Mouse (Mus musculus): ENCODE measurements around the gene Slc34a3. TPM values are rescaled to one million over a fixed set of nuclear protein-coding genes. Genes with fewer than 3 reads are reported as not detected.

Gene Slc34a3
- polyA plus RNA-seq, 1 experiment: not detected

- no peak overlapping the region for H3K27ac ChIP-seq (ENCODE audit: insufficient read depth, low read length)
- no peaks in the 10 kb centered on the region for H3K4me1 ChIP-seq (ENCODE audit: control insufficient read depth, insufficient read depth, low read length)
- TF ChIP-seq POLR2A (IDR thresholded peaks at IDR 0.05; ENCODE audit: low read depth, low read length): no peak
- no peak for TF ChIP-seq CTCF (IDR thresholded peaks at IDR 0.05; ENCODE audit: borderline replicate concordance, insufficient read depth, low read length)
- no peak overlapping the region for H3K4me3 ChIP-seq (ENCODE audit: insufficient read depth, low read length)
Measured at GRCm38 (mm10) chr2:25184496-25184895, 49.7 kb downstream of the Slc34a3 start.

- H3K4me3 ChIP-seq (ENCODE audit: insufficient read depth, low read length): no peak overlapping the region
- no peak for TF ChIP-seq CTCF (IDR thresholded peaks at IDR 0.05; ENCODE audit: borderline replicate concordance, insufficient read depth, low read length)
- TF ChIP-seq POLR2A (IDR thresholded peaks at IDR 0.05; ENCODE audit: low read depth, low read length): no peak
- H3K4me1 ChIP-seq (ENCODE audit: control insufficient read depth, insufficient read depth, low read length): no peaks in the 10 kb centered on the region
- H3K27ac ChIP-seq (ENCODE audit: insufficient read depth, low read length): no peak overlapping the region
Measured at GRCm38 (mm10) chr2:25183336-25183735, 50.8 kb downstream of the Slc34a3 start.

DNA sequence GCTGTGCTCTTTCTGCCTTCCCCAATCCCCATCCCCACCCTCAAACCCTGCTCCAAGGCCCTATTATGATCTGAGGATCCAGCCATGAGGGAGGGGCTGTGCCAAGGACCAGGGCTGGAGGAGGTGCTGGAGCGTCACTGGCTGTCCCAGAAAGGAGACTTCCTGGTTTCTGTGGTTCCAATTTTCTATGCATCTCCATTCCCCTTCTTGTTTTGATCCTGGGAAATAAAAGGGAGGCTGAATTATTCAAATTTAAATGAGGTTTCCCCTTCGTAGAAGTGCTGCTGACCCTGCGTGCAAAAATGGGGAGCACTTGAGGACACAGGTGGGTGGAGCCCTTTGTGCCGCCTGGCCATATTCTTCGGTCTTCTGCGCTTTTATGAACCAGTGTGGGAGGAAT is 51.5 kb downstream of the Slc34a3 start:
- Histone ChIP-seq H3K4me3 (ENCODE audit: insufficient read depth, low read length) (no peak overlapping the region), H3K4me1 (ENCODE audit: control insufficient read depth, insufficient read depth, low read length) (no peaks in the 10 kb centered on the region), H3K27ac (ENCODE audit: insufficient read depth, low read length) (no peak overlapping the region)
- TF ChIP-seq CTCF (IDR thresholded peaks at IDR 0.05; ENCODE audit: borderline replicate concordance, insufficient read depth, low read length) (no peak), POLR2A (IDR thresholded peaks at IDR 0.05; ENCODE audit: low read depth, low read length) (no peak)

- Histone ChIP-seq H3K27ac (ENCODE audit: insufficient read depth, low read length) (no peak overlapping the region), H3K4me3 (ENCODE audit: insufficient read depth, low read length) (peak overlapping the region; percentile 15; the same call in 1 of the 2 replicates), H3K4me1 (ENCODE audit: control insufficient read depth, insufficient read depth, low read length) (peaks cover 4% of the 10 kb centered on the region; the same call in 1 of the 2 replicates)
- no peak for TF ChIP-seq CTCF (IDR thresholded peaks at IDR 0.05; ENCODE audit: borderline replicate concordance, insufficient read depth, low read length)
- no peak for TF ChIP-seq POLR2A (IDR thresholded peaks at IDR 0.05; ENCODE audit: low read depth, low read length)
Measured at GRCm38 (mm10) chr2:25181891-25182397, 52.2 kb downstream of the Slc34a3 start.

DNA sequence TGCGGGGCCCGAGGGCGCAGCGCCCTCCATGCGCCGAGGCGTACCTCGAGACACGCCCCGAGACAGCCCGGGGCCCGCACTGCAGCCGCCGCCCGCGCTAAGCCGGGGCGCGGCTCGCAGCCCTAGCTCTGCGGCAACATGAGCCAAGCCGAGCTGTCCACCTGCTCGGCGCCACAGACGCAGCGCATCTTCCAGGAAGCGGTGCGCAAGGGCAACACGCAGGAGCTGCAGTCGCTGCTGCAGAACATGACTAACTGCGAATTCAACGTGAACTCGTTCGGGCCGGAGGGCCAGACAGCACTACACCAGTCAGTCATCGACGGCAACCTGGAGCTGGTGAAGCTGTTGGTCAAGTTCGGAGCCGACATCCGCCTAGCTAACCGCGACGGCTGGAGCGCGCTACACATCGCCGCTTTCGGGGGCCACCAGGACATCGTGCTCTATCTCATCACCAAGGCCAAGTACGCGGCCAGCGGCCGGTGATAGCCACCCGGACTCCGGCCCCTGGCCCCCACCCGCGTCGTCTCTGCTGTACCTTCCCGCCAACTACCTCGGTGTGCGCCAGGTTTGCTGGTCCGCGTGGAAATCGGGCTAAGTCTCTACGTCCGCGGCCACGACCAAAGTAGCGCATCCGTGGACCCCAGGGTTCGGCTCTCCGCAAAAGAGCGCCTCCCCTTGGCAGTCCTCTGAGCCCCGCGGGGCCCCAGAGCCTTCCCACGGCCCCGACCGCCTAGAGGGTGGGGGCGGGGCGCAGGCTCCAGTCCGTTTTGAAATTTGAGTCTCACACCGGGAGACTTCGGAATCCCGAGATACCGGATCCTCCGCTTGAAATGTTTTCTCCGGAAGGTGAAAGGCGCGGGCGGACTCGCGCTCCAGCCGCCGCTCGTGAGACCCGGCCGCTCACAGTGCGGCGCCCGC is 52.9 kb downstream of the Slc34a3 start:
- no peak for TF ChIP-seq CTCF (IDR thresholded peaks at IDR 0.05; ENCODE audit: borderline replicate concordance, insufficient read depth, low read length)
- Histone ChIP-seq H3K27ac (ENCODE audit: insufficient read depth, low read length) (no peak overlapping the region), H3K4me3 (ENCODE audit: insufficient read depth, low read length) (peak overlapping the region; percentile 17), H3K4me1 (ENCODE audit: control insufficient read depth, insufficient read depth, low read length) (peaks cover 11% of the 10 kb centered on the region)

DNA sequence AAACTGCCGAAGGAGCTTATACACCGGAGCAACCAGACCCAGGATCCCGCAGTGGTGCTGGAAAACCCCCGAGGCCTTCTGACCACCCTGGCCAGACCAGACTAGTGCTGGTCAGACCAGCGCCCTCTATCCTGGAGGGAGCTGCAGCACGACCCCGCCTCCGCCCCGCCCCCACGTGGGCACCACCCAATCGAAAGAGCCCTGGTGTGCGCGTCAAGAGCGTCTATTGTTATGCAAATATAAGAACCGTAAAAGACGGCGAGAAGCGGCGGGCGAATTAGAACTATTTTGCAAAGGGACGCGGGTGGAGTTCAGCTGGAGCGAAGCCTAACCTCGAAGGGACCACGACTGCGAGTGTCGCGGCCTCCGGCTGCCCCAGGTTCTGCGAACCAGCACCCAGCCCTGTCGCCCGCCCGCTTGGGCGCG is 53.7 kb downstream of the Slc34a3 start, which contains the start of gene Nrarp:
Gene Nrarp (plus strand): TSS at position 281 of the 426 bp plus-strand sequence.
- Histone ChIP-seq H3K27ac (ENCODE audit: insufficient read depth, low read length) (no peak within 1 kb of the TSS), H3K4me1 (ENCODE audit: control insufficient read depth, insufficient read depth, low read length) (peaks cover 12% of the 10 kb centered on the region), H3K4me3 (ENCODE audit: insufficient read depth, low read length) (peak within 1 kb of the TSS; percentile 41)
- TF ChIP-seq POLR2A (IDR thresholded peaks at IDR 0.05; ENCODE audit: low read depth, low read length) (peak; percentile 57), CTCF (IDR thresholded peaks at IDR 0.05; ENCODE audit: borderline replicate concordance, insufficient read depth, low read length) (peak; percentile 43; the same call in 1 of the 2 replicates)

GRCm38 (mm10) chr2:25179566-25180217 is 54.5 kb downstream of the Slc34a3 start:
- Histone ChIP-seq H3K4me1 (ENCODE audit: control insufficient read depth, insufficient read depth, low read length) (peaks cover 12% of the 10 kb centered on the region), H3K4me3 (ENCODE audit: insufficient read depth, low read length) (no peak overlapping the region), H3K27ac (ENCODE audit: insufficient read depth, low read length) (no peak overlapping the region)
- TF ChIP-seq CTCF (IDR thresholded peaks at IDR 0.05; ENCODE audit: borderline replicate concordance, insufficient read depth, low read length) (no peak), POLR2A (IDR thresholded peaks at IDR 0.05; ENCODE audit: low read depth, low read length) (no peak)

Other genes with a start within 250 kb of the Slc34a3 start
- gene Nsmf, start 180.0 kb downstream of the Slc34a3 start, polyA plus RNA-seq (2011; ENCODE audit: insufficient read length, low read depth, missing spikeins): 46.7 and 47.8 TPM in 2 replicates
- not detected in 2 replicates for gene Entpd8, start 154.1 kb downstream of the Slc34a3 start, polyA plus RNA-seq (2011; ENCODE audit: insufficient read length, low read depth, missing spikeins)
- gene Noxa1, start 139.2 kb downstream of the Slc34a3 start, polyA plus RNA-seq (2011; ENCODE audit: insufficient read length, low read depth, missing spikeins): not detected in 2 replicates
- 1.7 and 3.2 TPM in 2 replicates for gene Nrarp, start 53.6 kb downstream of the Slc34a3 start, polyA plus RNA-seq (2011; ENCODE audit: insufficient read length, low read depth, missing spikeins)
- 17.5 and 21.8 TPM in 2 replicates for gene Tor4a, start 37.5 kb downstream of the Slc34a3 start, polyA plus RNA-seq (2011; ENCODE audit: insufficient read length, low read depth, missing spikeins)
- gene Nelfb, start 22.9 kb downstream of the Slc34a3 start, polyA plus RNA-seq (2011; ENCODE audit: insufficient read length, low read depth, missing spikeins): 38.8 and 42.3 TPM in 2 replicates
- not detected in 2 replicates for gene Stpg3, start 19.7 kb downstream of the Slc34a3 start, polyA plus RNA-seq (2011; ENCODE audit: insufficient read length, low read depth, missing spikeins)
- gene Fam166a, start 15.6 kb downstream of the Slc34a3 start, polyA plus RNA-seq (2011; ENCODE audit: insufficient read length, low read depth, missing spikeins): not detected in 2 replicates
- 209 and 237 TPM in 2 replicates for gene Tubb4b, start 9.7 kb downstream of the Slc34a3 start, polyA plus RNA-seq (2011; ENCODE audit: insufficient read length, low read depth, missing spikeins)
- gene Rnf224, start 2.4 kb upstream of the Slc34a3 start, polyA plus RNA-seq (2011; ENCODE audit: insufficient read length, low read depth, missing spikeins): not detected in 2 replicates
- gene Rnf208, start 7.9 kb upstream of the Slc34a3 start, polyA plus RNA-seq (2011; ENCODE audit: insufficient read length, low read depth, missing spikeins): 0.42 TPM in 1 of 2 replicates, not detected in the other
- gene Cysrt1, start 8.1 kb upstream of the Slc34a3 start, polyA plus RNA-seq (2011; ENCODE audit: insufficient read length, low read depth, missing spikeins): not detected in 2 replicates
- 2.3 TPM in 1 of 2 replicates, not detected in the other for gene AL732309.1, start 12.5 kb upstream of the Slc34a3 start, polyA plus RNA-seq (2011; ENCODE audit: insufficient read length, low read depth, missing spikeins)
- 11.6 and 15.3 TPM in 2 replicates for gene Tmem203, start 21.1 kb upstream of the Slc34a3 start, polyA plus RNA-seq (2011; ENCODE audit: insufficient read length, low read depth, missing spikeins)
- gene Tprn, start 28.3 kb upstream of the Slc34a3 start, polyA plus RNA-seq (2011; ENCODE audit: insufficient read length, low read depth, missing spikeins): 7.1 and 9.5 TPM in 2 replicates
- gene Ssna1, start 38.1 kb upstream of the Slc34a3 start, polyA plus RNA-seq (2011; ENCODE audit: insufficient read length, low read depth, missing spikeins): 46.2 and 49.4 TPM in 2 replicates
- gene Anapc2, start 38.1 kb upstream of the Slc34a3 start, polyA plus RNA-seq (2011; ENCODE audit: insufficient read length, low read depth, missing spikeins): 93.8 and 95.3 TPM in 2 replicates
- not detected in 2 replicates for gene Tmem210, start 53.8 kb upstream of the Slc34a3 start, polyA plus RNA-seq (2011; ENCODE audit: insufficient read length, low read depth, missing spikeins)
- gene Lrrc26, start 55.6 kb upstream of the Slc34a3 start, polyA plus RNA-seq (2011; ENCODE audit: insufficient read length, low read depth, missing spikeins): not detected in 2 replicates
- gene Grin1, start 84.8 kb upstream of the Slc34a3 start, polyA plus RNA-seq (2011; ENCODE audit: insufficient read length, low read depth, missing spikeins): 1.6 and 1.7 TPM in 2 replicates
- 41.1 and 70.7 TPM in 2 replicates for gene Man1b1, start 98.0 kb upstream of the Slc34a3 start, polyA plus RNA-seq (2011; ENCODE audit: insufficient read length, low read depth, missing spikeins)
- 29.9 and 32.9 TPM in 2 replicates for gene Dpp7, start 122.0 kb upstream of the Slc34a3 start, polyA plus RNA-seq (2011; ENCODE audit: insufficient read length, low read depth, missing spikeins)
- gene Uap1l1, start 131.3 kb upstream of the Slc34a3 start, polyA plus RNA-seq (2011; ENCODE audit: insufficient read length, low read depth, missing spikeins): 40.0 and 42.2 TPM in 2 replicates
- 3.3 and 5.2 TPM in 2 replicates for gene Sapcd2, start 138.0 kb upstream of the Slc34a3 start, polyA plus RNA-seq (2011; ENCODE audit: insufficient read length, low read depth, missing spikeins)
- 0.33 and 2.2 TPM in 2 replicates for gene Entpd2, start 161.5 kb upstream of the Slc34a3 start, polyA plus RNA-seq (2011; ENCODE audit: insufficient read length, low read depth, missing spikeins)
- gene Npdc1, start 165.0 kb upstream of the Slc34a3 start, polyA plus RNA-seq (2011; ENCODE audit: insufficient read length, low read depth, missing spikeins): 86.0 and 107 TPM in 2 replicates
- gene Fut7, start 188.9 kb upstream of the Slc34a3 start, polyA plus RNA-seq (2011; ENCODE audit: insufficient read length, low read depth, missing spikeins): not detected in 2 replicates
- 7.8 and 12.1 TPM in 2 replicates for gene Abca2, start 194.3 kb upstream of the Slc34a3 start, polyA plus RNA-seq (2011; ENCODE audit: insufficient read length, low read depth, missing spikeins)
- gene Clic3, start 222.5 kb upstream of the Slc34a3 start, polyA plus RNA-seq (2011; ENCODE audit: insufficient read length, low read depth, missing spikeins): not detected in 2 replicates
- gene Paxx, start 226.7 kb upstream of the Slc34a3 start, polyA plus RNA-seq (2011; ENCODE audit: insufficient read length, low read depth, missing spikeins): 12.9 and 13.6 TPM in 2 replicates
- not detected in 2 replicates for gene Ptgds, start 235.7 kb upstream of the Slc34a3 start, polyA plus RNA-seq (2011; ENCODE audit: insufficient read length, low read depth, missing spikeins)